Mouse (Mus musculus): ENCODE data around the gene Tmem63c.

Tmem63c gene

DNA sequence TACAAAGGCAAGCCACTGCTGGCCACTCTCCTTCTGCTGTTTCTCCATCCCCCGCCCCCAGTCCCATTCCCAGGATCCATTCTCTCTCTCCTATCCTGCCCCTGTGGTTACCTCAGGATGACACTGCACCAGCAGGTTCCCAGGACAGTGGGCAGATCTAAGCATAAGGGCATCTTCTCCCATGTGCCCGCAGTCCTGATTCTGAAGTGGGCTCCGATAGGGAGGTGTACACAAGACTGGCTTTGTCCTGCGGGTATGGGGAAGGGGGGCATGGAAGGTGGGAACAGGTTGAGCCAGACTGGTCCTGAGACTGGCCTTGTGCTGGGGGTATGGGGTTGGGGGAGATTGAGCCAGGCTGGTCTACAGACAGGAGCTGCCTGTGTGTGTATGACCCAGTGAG is 16.5 kb upstream of the Tmem63c start:
- Histone ChIP-seq H3K9me3 (ENCODE audit: low read length) (no peaks in the 10 kb centered on the region), H3K4me1 (replicated peaks; ENCODE audit: low read depth, low read length) (peaks cover 25% of the 10 kb centered on the region), H3K27me3 (ENCODE audit: insufficient read depth, low read length) (no peaks in the 10 kb centered on the region; the same call in 1 of the 2 replicates), H3K4me3 (replicated peaks; ENCODE audit: low read length) (no peak overlapping the region), H3K36me3 (ENCODE audit: insufficient read depth, low read length) (no peaks in the 10 kb centered on the region)
- no peak for TF ChIP-seq NANOG (IDR thresholded peaks at IDR 0.05; ENCODE audit: borderline replicate concordance, low read length)
- no peak for TF ChIP-seq POU5F1 (IDR thresholded peaks at IDR 0.05; ENCODE audit: borderline replicate concordance, low read length)

DNA sequence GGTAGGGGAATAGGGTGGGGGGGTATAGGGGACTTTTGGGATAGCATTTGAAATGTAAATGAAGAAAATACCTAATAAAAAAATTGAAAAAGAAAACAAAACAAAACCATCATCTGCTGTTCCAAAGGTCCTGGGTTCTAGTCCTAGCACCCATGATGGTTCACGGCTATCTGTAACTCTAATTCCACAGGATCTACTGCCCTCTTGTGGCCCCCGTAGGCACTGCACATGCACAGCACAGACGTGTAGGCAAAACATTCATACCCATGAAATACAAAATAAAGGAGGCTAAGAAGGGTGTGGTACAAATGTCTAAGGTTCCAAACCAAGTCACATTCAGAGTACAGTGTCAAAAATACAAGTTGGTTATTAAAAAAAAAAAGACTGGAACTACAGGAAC is 4.1 kb upstream of the Tmem63c start:
- H3K4me3 ChIP-seq (replicated peaks; ENCODE audit: low read length), result no peak overlapping the region
- TF ChIP-seq NANOG (IDR thresholded peaks at IDR 0.05; ENCODE audit: borderline replicate concordance, low read length) (no peak), CTCF (conservative IDR thresholded peaks at IDR 0.05; ENCODE audit: low read length) (peak; percentile 98)
- no peaks in the 10 kb centered on the region for H3K9me3 ChIP-seq (ENCODE audit: low read length)
- H3K36me3 ChIP-seq (ENCODE audit: insufficient read depth, low read length), result no peaks in the 10 kb centered on the region
- H3K4me1 ChIP-seq (replicated peaks; ENCODE audit: low read depth, low read length), result peaks cover 4% of the 10 kb centered on the region
- 0 out of 2 replicates have a peak, but pooled peaks cover 6% of the 10 kb centered on the region for H3K27me3 ChIP-seq (ENCODE audit: insufficient read depth, low read length)

DNA sequence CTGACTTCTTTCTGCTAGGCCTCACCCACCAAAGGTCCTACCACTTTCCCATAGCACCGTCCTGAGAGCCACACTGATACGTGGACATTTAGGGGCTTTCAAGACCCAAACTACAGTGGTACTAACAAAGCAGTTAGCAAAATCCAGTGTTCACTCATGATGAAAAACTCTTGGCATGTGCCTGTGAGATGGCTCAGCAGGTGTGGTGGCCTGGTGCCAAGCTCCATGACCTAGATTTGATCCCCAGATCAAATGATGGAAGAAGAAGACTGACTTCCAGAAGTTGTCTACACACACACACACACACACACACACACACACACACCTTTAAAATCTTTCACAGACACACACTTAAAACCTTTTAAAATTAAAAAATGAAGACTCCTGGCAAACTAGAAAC is 2.4 kb upstream of the Tmem63c start:
- H3K4me3 ChIP-seq (replicated peaks; ENCODE audit: low read length), result no peak overlapping the region
- TF ChIP-seq CTCF (conservative IDR thresholded peaks at IDR 0.05; ENCODE audit: low read length) (no peak), POU5F1 (IDR thresholded peaks at IDR 0.05; ENCODE audit: borderline replicate concordance, low read length) (no peak), NANOG (IDR thresholded peaks at IDR 0.05; ENCODE audit: borderline replicate concordance, low read length) (no peak)
- no peaks in the 10 kb centered on the region for H3K9me3 ChIP-seq (ENCODE audit: low read length)
- H3K27me3 ChIP-seq (ENCODE audit: insufficient read depth, low read length), result 0 out of 2 replicates have a peak, but pooled peaks cover 11% of the 10 kb centered on the region
- H3K4me1 ChIP-seq (replicated peaks; ENCODE audit: low read depth, low read length), result peaks cover 4% of the 10 kb centered on the region
- H3K36me3 ChIP-seq (ENCODE audit: insufficient read depth, low read length), result no peaks in the 10 kb centered on the region

DNA sequence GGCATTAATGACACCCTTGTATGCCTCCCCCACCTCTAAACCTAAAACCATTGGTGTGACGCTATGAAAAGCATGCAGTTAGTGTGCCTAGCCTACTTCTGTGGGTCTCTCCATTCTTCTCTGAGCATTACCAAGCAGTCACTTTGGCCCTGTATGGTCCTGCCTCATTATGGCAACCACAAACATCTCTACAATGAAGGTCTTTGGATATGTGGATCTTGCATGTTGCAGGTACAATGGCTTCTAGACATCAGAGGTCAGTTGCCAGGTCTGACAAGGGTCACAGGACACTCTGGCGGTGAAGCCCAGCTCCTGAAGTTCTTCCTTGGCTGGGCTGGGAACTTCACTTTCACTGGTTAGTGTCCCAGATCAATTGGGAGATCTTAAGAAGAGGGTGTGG is 866 bp downstream of the Tmem63c start:
- TF ChIP-seq CTCF (conservative IDR thresholded peaks at IDR 0.05; ENCODE audit: low read length) (no peak), POU5F1 (IDR thresholded peaks at IDR 0.05; ENCODE audit: borderline replicate concordance, low read length) (no peak), NANOG (IDR thresholded peaks at IDR 0.05; ENCODE audit: borderline replicate concordance, low read length) (no peak)
- Histone ChIP-seq H3K4me1 (replicated peaks; ENCODE audit: low read depth, low read length) (peaks cover 21% of the 10 kb centered on the region), H3K36me3 (ENCODE audit: insufficient read depth, low read length) (no peaks in the 10 kb centered on the region), H3K9me3 (ENCODE audit: low read length) (no peaks in the 10 kb centered on the region), H3K4me3 (replicated peaks; ENCODE audit: low read length) (no peak overlapping the region), H3K27me3 (ENCODE audit: insufficient read depth, low read length) (peaks cover 16% of the 10 kb centered on the region; the same call in 1 of the 2 replicates)

DNA sequence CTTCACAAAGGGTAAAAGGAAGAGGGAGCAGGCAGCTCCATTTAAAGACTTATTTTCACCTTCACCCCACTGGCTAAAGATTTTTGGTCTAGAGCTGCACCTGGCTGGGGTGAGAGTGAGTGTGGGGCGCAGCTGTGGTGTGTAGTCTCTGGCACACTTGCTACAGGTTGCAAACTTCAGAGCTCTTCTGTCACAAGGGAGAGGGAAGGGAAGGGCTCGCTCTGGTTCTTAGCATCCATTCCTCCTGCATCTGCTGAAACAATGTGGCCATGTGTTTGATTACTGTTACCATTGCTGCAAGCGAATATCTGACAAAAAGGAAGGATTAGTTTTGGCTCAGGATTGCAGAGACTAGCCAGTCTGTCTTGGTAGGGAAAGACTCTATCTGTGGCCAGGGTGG is 2.3 kb downstream of the Tmem63c start:
- TF ChIP-seq POU5F1 (IDR thresholded peaks at IDR 0.05; ENCODE audit: borderline replicate concordance, low read length) (no peak), CTCF (conservative IDR thresholded peaks at IDR 0.05; ENCODE audit: low read length) (no peak), NANOG (IDR thresholded peaks at IDR 0.05; ENCODE audit: borderline replicate concordance, low read length) (no peak)
- Histone ChIP-seq H3K4me3 (replicated peaks; ENCODE audit: low read length) (no peak overlapping the region), H3K36me3 (ENCODE audit: insufficient read depth, low read length) (no peaks in the 10 kb centered on the region), H3K9me3 (ENCODE audit: low read length) (no peaks in the 10 kb centered on the region), H3K4me1 (replicated peaks; ENCODE audit: low read depth, low read length) (peaks cover 30% of the 10 kb centered on the region), H3K27me3 (ENCODE audit: insufficient read depth, low read length) (peaks cover 29% of the 10 kb centered on the region)

DNA sequence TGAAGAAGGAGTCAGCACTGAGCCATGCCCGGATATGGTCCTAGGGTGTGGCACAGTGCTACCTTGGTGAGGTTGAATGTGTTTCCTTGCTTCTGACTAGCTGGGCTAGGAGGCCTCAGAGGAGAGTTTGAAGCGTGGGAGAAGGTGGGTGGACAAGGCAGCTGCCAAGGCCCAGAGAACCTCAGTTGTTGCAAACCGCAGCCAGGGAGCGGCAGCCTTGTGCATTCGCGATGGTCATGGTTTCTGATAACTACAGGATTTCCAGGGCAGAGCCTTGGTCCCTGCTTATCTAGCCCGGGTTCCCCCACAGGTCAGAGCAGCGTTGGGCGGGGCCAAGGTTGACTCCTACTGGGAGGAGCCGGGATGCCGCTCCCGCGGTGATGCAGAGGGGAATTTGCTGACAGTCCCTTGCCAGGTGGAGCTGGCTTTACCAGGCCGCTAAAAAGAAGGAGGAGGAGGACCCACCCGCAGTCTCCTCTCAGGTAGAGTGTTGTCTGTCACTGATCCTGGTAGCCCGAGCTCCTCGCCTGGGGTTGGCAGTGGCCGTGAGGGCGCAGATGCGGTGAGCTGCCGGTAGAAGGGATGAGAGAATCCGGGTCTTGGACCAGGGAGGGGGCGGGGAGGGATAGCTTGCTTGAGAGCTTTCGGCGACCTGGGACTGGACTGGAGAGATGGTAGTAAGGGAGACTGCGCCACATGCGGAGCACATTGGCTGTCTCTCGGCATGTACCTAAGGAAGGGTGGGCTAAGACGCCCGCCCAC is 5.2 kb downstream of the Tmem63c start:
- peaks cover 32% of the 10 kb centered on the region for H3K4me1 ChIP-seq (replicated peaks; ENCODE audit: low read depth, low read length)
- H3K4me3 ChIP-seq (replicated peaks; ENCODE audit: low read length), result peak overlapping the region; percentile 76
- TF ChIP-seq POU5F1 (IDR thresholded peaks at IDR 0.05; ENCODE audit: borderline replicate concordance, low read length), result no peak
- no peak for TF ChIP-seq NANOG (IDR thresholded peaks at IDR 0.05; ENCODE audit: borderline replicate concordance, low read length)
- TF ChIP-seq CTCF (conservative IDR thresholded peaks at IDR 0.05; ENCODE audit: low read length), result no peak
- no peaks in the 10 kb centered on the region for H3K9me3 ChIP-seq (ENCODE audit: low read length)
- H3K27me3 ChIP-seq (ENCODE audit: insufficient read depth, low read length), result peaks cover 33% of the 10 kb centered on the region
- no peaks in the 10 kb centered on the region for H3K36me3 ChIP-seq (ENCODE audit: insufficient read depth, low read length)

DNA sequence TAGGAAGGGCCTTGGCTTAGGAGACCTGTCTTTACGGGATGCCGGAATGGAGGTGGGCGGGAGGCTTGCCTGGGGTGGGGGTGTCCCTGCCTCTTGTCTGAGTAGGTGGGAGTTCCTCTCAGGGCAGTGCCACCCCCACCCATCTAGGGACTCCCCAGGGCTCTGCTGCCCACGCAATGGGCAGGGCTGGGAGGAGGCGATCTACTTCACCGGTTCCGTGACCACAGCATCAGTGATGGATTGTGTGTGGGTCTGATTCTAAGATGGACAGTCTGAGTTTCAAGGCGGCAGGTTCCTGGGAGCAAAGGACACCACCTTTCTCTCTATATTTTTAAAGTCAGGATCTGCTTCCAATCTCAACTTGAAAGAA is 5.7 kb downstream of the Tmem63c start:
- Histone ChIP-seq H3K27me3 (ENCODE audit: insufficient read depth, low read length) (peaks cover 31% of the 10 kb centered on the region), H3K36me3 (ENCODE audit: insufficient read depth, low read length) (no peaks in the 10 kb centered on the region), H3K4me1 (replicated peaks; ENCODE audit: low read depth, low read length) (peaks cover 32% of the 10 kb centered on the region), H3K9me3 (ENCODE audit: low read length) (no peaks in the 10 kb centered on the region), H3K4me3 (replicated peaks; ENCODE audit: low read length) (peak overlapping the region; percentile 76)
- TF ChIP-seq NANOG (IDR thresholded peaks at IDR 0.05; ENCODE audit: borderline replicate concordance, low read length) (no peak), CTCF (conservative IDR thresholded peaks at IDR 0.05; ENCODE audit: low read length) (no peak), POU5F1 (IDR thresholded peaks at IDR 0.05; ENCODE audit: borderline replicate concordance, low read length) (no peak)

DNA sequence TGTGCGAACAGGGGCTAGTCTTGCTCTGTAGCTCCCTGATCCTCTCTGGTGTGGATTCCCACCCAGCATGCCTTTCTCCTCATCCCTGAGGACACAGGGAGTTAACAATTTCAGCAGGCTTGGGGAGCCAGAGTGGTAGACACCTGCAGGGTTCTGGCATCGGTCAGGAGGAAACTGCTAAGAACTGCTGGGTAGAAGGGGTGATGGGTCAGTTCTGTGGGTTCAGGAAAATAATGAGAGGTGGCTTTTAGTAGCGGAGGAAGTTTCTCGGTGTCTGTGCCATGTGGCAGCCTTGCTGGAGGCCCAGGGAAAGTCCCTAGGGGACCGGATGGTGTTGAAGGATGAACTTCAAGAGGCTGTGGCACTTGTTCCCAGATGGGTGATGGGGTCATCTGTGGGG is 6.3 kb downstream of the Tmem63c start:
- H3K4me3 ChIP-seq (replicated peaks; ENCODE audit: low read length), result no peak overlapping the region
- peaks cover 28% of the 10 kb centered on the region for H3K27me3 ChIP-seq (ENCODE audit: insufficient read depth, low read length)
- TF ChIP-seq CTCF (conservative IDR thresholded peaks at IDR 0.05; ENCODE audit: low read length), result no peak
- TF ChIP-seq NANOG (IDR thresholded peaks at IDR 0.05; ENCODE audit: borderline replicate concordance, low read length), result no peak
- TF ChIP-seq POU5F1 (IDR thresholded peaks at IDR 0.05; ENCODE audit: borderline replicate concordance, low read length), result no peak
- peaks cover 32% of the 10 kb centered on the region for H3K4me1 ChIP-seq (replicated peaks; ENCODE audit: low read depth, low read length)
- H3K36me3 ChIP-seq (ENCODE audit: insufficient read depth, low read length), result no peaks in the 10 kb centered on the region
- H3K9me3 ChIP-seq (ENCODE audit: low read length), result no peaks in the 10 kb centered on the region

DNA sequence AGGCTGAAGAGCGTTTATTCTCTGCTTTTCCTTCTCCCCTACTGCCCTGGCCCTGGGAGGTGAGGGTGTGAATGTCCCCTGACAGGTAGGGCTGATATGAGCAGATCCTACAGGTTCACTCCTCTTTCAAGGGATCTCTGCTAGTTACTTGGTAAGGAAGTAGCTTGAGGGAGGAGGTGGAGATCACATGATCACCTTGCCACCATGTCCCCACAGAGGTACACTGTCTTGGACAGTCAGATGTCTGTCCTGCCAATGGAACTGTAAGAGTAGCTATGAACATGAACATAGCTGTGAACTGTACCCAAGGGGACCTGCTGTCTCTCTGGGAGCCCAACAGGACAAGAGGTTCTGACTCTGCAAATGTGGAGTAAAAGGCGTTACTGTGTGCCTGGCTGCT is 6.9 kb downstream of the Tmem63c start:
- TF ChIP-seq POU5F1 (IDR thresholded peaks at IDR 0.05; ENCODE audit: borderline replicate concordance, low read length), result no peak
- no peak for TF ChIP-seq NANOG (IDR thresholded peaks at IDR 0.05; ENCODE audit: borderline replicate concordance, low read length)
- TF ChIP-seq CTCF (conservative IDR thresholded peaks at IDR 0.05; ENCODE audit: low read length), result no peak
- no peaks in the 10 kb centered on the region for H3K9me3 ChIP-seq (ENCODE audit: low read length)
- no peak overlapping the region for H3K4me3 ChIP-seq (replicated peaks; ENCODE audit: low read length)
- no peaks in the 10 kb centered on the region for H3K36me3 ChIP-seq (ENCODE audit: insufficient read depth, low read length)
- H3K4me1 ChIP-seq (replicated peaks; ENCODE audit: low read depth, low read length), result peaks cover 32% of the 10 kb centered on the region
- H3K27me3 ChIP-seq (ENCODE audit: insufficient read depth, low read length), result peaks cover 28% of the 10 kb centered on the region

Data from E14TG2a.4 (cell line).